In the genomic region with DNA sequence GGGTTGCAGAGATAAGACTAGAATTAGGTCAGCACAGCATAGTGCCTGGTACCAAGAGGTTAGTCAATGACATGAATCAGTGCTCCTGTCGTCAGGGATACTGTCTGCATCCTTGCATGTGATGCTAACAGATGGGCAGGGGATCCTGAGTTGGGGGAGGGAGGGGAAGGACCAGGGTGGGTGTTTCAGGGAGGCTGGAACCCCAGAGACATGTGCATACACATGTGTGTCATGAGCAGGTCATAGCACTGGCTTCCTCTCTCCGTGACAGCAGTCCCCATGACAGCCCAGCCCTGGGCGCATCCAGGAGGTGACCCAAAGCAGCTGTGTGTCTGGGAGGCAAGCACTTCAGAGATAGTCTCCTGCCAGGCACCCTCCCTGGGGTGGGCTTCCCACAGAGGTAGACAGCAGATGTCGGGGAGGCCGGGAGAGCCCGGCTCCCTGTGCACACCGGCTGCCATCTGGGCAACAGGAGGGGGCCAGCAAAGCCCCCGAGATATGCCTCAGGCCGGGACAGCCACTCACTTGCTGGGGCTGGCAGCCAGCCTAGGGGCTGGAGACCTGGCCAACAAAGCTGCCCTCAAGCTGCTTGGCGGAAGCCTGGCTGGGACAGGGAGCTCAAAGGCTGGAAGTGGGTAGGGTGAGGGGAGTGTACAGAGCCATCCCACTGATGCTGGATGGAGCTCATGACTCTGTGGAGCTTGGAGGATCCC, we compare ENCODE assay signal across 14 mouse cellular contexts.
DNase-seq lines count a peak whose midpoint lies in the region; ATAC-seq lines count a peak whose summit lies in the region.
"Had no signal": no experiment of that assay in that cellular context is flagged by ENCODE, and none has a peak within 500 bp of the region (broad histone marks: within the 10 kb centered on the region; RNA-seq: fewer than 3 reads in every experiment).

No protein-coding gene starts in this region.

- H3K9ac ChIP-seq in hindbrain, embryonic 14.5 days: 0 out of 2 replicates have a peak overlapping the region, but pooled peaks have one; percentile 16
- peak overlapping the region; percentile 23; the same call in 1 of the 2 replicates for H3K9ac ChIP-seq in neural tube, embryonic 13.5 days
- H3K9ac ChIP-seq in kidney, embryonic 15.5 days: no peak overlapping the region
- no peak overlapping the region for H3K9ac ChIP-seq in liver, embryonic 12.5 days
- H3K9ac ChIP-seq: embryonic facial prominence, embryonic 13.5 days had no signal

- H3K9me3 ChIP-seq in hindbrain, embryonic 14.5 days (ENCODE audit: control insufficient read depth, low read length): no peaks in the 10 kb centered on the region
- H3K9me3 ChIP-seq in neural tube, embryonic 13.5 days: no peaks in the 10 kb centered on the region
- no peaks in the 10 kb centered on the region for H3K9me3 ChIP-seq in kidney, embryonic 15.5 days (replicated peaks)
- no peaks in the 10 kb centered on the region for H3K9me3 ChIP-seq in liver, embryonic 12.5 days (replicated peaks)
- H3K9me3 ChIP-seq: embryonic facial prominence, embryonic 13.5 days; megakaryocyte, embryonic 14.5 days had no signal

- H3K4me2 ChIP-seq in hindbrain, embryonic 14.5 days (replicated peaks): no peak overlapping the region
- H3K4me2 ChIP-seq in neural tube, embryonic 13.5 days: no peak overlapping the region
- H3K4me2 ChIP-seq in kidney, embryonic 15.5 days: no peak overlapping the region
- no peak overlapping the region for H3K4me2 ChIP-seq in liver, embryonic 12.5 days
- H3K4me2 ChIP-seq: embryonic facial prominence, embryonic 13.5 days had no signal

- no peaks in the 10 kb centered on the region for H3K27me3 ChIP-seq in hindbrain, embryonic 14.5 days (ENCODE audit: control insufficient read depth, insufficient read depth, low read length)
- no peaks in the 10 kb centered on the region for H3K27me3 ChIP-seq in neural tube, embryonic 13.5 days
- 0 out of 2 replicates have a peak, but pooled peaks cover 3% of the 10 kb centered on the region for H3K27me3 ChIP-seq in kidney, embryonic 15.5 days
- H3K27me3 ChIP-seq in liver, embryonic 12.5 days (replicated peaks): no peaks in the 10 kb centered on the region
- H3K27me3 ChIP-seq: embryonic facial prominence, embryonic 13.5 days had no signal

- WGBS in hindbrain, embryonic 14.5 days: 26% methylated on average over 10 of the region's 10 CpGs
- WGBS in neural tube, embryonic 13.5 days: 23% methylated on average over 10 of the region's 10 CpGs
- 78% methylated on average over 10 of the region's 10 CpGs for WGBS in kidney, embryonic 15.5 days
- 58% methylated on average over 10 of the region's 10 CpGs for WGBS in liver, embryonic 12.5 days (ENCODE audit: insufficient replicate concordance)

- no peaks in the 10 kb centered on the region for H3K36me3 ChIP-seq in hindbrain, embryonic 14.5 days (replicated peaks; ENCODE audit: control insufficient read depth, insufficient read depth)
- H3K36me3 ChIP-seq in neural tube, embryonic 13.5 days: no peaks in the 10 kb centered on the region
- H3K36me3 ChIP-seq in kidney, embryonic 15.5 days: peaks cover 11% of the 10 kb centered on the region; the same call in 1 of the 2 replicates
- no peaks in the 10 kb centered on the region for H3K36me3 ChIP-seq in liver, embryonic 12.5 days

- H3K4me1 ChIP-seq in hindbrain, embryonic 14.5 days (replicated peaks; ENCODE audit: control insufficient read depth, insufficient read depth, low read length): peaks cover 69% of the 10 kb centered on the region
- H3K4me1 ChIP-seq in neural tube, embryonic 13.5 days (replicated peaks): peaks cover 95% of the 10 kb centered on the region
- peaks cover 26% of the 10 kb centered on the region for H3K4me1 ChIP-seq in kidney, embryonic 15.5 days
- peaks cover 6% of the 10 kb centered on the region for H3K4me1 ChIP-seq in liver, embryonic 12.5 days

- peak; percentile 24 for DNase-seq in heart, postnatal 4 days
- no peak for DNase-seq in heart, adult 11 months
- peak; percentile 76 for DNase-seq in cerebellum, adult 9-11 months
- DNase-seq in hindbrain, embryonic 14.5 days (ENCODE audit: low spot score): no peak
- DNase-seq in lung, adult 18-20 months: no peak
- DNase-seq: gastrocnemius, postnatal 25 days; kidney, postnatal 36 days had no signal

- H3K27ac ChIP-seq in hindbrain, embryonic 14.5 days: peak overlapping the region; percentile 70
- H3K27ac ChIP-seq in neural tube, embryonic 13.5 days (replicated peaks): peak overlapping the region; percentile 95
- H3K27ac ChIP-seq in kidney, embryonic 15.5 days: no peak overlapping the region
- no peak overlapping the region for H3K27ac ChIP-seq in liver, embryonic 12.5 days
- H3K27ac ChIP-seq: embryonic facial prominence, embryonic 13.5 days; stomach, postnatal 0 days had no signal

- no peak overlapping the region for H3K4me3 ChIP-seq in hindbrain, embryonic 14.5 days (replicated peaks; ENCODE audit: low read length)
- H3K4me3 ChIP-seq in neural tube, embryonic 13.5 days: no peak overlapping the region
- no peak overlapping the region for H3K4me3 ChIP-seq in kidney, embryonic 15.5 days (replicated peaks)
- no peak overlapping the region for H3K4me3 ChIP-seq in liver, embryonic 12.5 days
- H3K4me3 ChIP-seq: embryonic facial prominence, embryonic 13.5 days; megakaryocyte, embryonic 14.5 days had no signal

- ATAC-seq in hindbrain, embryonic 14.5 days (ENCODE audit: low FRiP score): peak; percentile 38; the same call in 1 of the 2 replicates
- ATAC-seq in neural tube, embryonic 13.5 days (ENCODE audit: low read depth): peak; percentile 11; the same call in 1 of the 2 replicates
- no peak; the same call in 1 of the 2 replicates for ATAC-seq in kidney, embryonic 15.5 days (replicated peaks; ENCODE audit: low FRiP score)
- no peak for ATAC-seq in liver, embryonic 12.5 days
- ATAC-seq: Patski had no signal

Comparison
In these comparisons a context has a peak if more than half of its experiments do, and no peak if none do; other contexts are left out.
1. DNase-seq: peak in heart, postnatal 4 days (single experiment) and cerebellum, adult 9-11 months (single experiment); none in heart, adult 11 months (single experiment), hindbrain, embryonic 14.5 days (single experiment) and lung, adult 18-20 months (0 of 2).
2. ATAC-seq: peak in hindbrain, embryonic 14.5 days (single experiment) and neural tube, embryonic 13.5 days (single experiment); none in kidney, embryonic 15.5 days (single experiment) and liver, embryonic 12.5 days (single experiment).
3. H3K27ac ChIP-seq: peak in hindbrain, embryonic 14.5 days (single experiment) and neural tube, embryonic 13.5 days (single experiment); none in kidney, embryonic 15.5 days (single experiment) and liver, embryonic 12.5 days (single experiment).
4. H3K9ac ChIP-seq: peak in hindbrain, embryonic 14.5 days (single experiment) and neural tube, embryonic 13.5 days (single experiment); none in kidney, embryonic 15.5 days (single experiment) and liver, embryonic 12.5 days (single experiment).